Mouse (Mus musculus) fat pad, adult 2 months (tissue): ENCODE data around the gene Olfr470.
"Not testable (repeated sequence)": the region's sequence is repeated elsewhere in the genome, so short reads cannot be mapped to it uniquely, and the experiment has no call there.

Experiments
- DNase-seq: peaks from one replicate; pipeline ENCODE4 v3.0.0-alpha.2; 2011; ENCODE audit warnings: low read depth, low spot score; ENCODE audit errors: extremely low read depth

Gene Olfr470

DNA sequence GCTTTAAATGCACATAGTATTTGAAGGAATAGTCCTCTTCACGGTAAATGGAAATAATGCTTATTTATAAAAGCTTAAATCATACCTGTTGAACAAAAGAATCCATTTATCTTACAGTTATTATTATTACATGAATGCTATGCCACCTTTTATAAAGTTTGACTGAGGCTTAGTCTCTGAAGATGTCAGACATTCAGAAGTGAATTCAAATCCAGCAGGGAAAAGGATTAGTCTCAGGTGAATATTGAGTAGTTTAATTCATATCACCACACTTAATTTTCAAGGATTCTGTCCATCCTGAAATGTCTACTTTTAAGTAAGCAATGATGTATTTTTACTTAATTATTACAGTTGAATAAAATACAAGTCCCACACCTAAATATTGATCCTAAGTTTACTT lies at the start of gene Olfr470:
Olfr470 (minus strand) TSS at position 101 of the 400 bp plus-strand sequence.
- DNase-seq = not testable (repeated sequence)

DNA sequence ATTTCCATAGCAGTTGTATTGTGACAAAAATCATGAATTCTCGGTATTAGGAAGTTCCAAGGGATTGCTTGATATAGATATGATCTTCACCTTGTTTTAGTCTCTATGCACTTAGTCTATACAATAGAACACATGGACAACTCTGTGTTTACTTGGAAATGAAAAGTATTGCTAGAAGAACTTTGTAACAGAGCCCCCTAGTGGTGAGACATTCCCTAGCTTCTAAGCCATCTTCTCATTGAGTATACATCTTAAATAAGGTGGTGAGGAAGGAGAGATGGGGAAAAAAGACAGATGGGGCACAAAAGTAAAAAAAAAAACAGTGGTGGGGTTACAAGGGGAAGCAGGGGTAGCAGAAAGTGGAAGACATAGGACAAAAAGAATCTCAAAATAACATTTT lies 5.6 kb downstream of the Olfr470 start:
- no peak for DNase-seq

- DNase-seq = not testable (repeated sequence)
Measured at GRCm38 (mm10) chr7:107825441-107825840, 21.8 kb downstream of the Olfr470 start, which contains the start of gene Olfr469. Olfr469 (minus strand) TSS chr7:107825541.

GRCm38 (mm10) chr7:107823867-107824266 lies 23.4 kb downstream of the Olfr470 start:
- not testable (repeated sequence) for DNase-seq

- no peak for DNase-seq
Measured at GRCm38 (mm10) chr7:107819442-107819841, 27.8 kb downstream of the Olfr470 start.

DNA sequence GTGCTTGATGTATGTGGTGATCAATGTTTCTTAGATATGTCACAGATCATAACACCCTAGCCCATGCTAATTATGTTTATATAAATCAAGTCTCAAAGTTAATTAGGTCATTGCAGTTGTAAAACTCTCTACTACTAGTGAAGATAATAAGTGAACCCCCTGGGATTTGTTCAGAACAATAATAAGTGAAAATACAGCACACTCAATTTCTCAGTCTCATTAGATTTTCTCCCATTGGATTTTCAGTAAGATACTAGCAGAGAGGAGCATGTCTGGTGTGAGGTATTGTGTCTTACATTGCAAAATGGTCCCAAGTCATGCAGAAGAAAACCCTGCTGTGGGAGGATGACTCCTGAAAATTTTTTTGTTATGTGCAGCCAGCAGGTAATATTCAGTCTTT lies 35.3 kb downstream of the Olfr470 start, which contains the start of gene Olfr467:
Olfr467 (plus strand) TSS at position 301 of the 400 bp plus-strand sequence.
- DNase-seq = no peak

DNA sequence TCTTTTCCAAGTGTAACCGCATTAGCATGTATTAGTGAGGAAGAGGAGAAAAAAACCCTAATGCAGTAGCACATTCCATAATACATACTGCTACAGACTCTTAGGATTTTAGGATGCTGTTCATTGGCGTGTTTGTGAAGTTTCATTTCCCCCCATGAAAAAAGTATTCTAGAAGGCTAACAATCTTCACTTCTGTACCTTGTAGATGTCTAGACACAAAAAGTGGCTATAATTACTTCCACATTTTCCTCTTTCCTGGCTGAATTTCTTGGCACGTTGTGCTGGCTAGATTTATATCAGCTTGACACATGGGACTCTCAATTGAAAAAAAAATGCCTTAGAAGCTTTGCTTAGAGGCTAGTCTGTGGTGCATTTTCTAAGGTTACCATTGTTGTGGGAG lies 45.2 kb downstream of the Olfr470 start:
- DNase-seq = no peak

- no peak for DNase-seq
Measured at GRCm38 (mm10) chr7:107801108-107801507, 46.2 kb downstream of the Olfr470 start, which contains the start of gene Ovch2. Ovch2 (minus strand) TSS chr7:107801208.

DNA sequence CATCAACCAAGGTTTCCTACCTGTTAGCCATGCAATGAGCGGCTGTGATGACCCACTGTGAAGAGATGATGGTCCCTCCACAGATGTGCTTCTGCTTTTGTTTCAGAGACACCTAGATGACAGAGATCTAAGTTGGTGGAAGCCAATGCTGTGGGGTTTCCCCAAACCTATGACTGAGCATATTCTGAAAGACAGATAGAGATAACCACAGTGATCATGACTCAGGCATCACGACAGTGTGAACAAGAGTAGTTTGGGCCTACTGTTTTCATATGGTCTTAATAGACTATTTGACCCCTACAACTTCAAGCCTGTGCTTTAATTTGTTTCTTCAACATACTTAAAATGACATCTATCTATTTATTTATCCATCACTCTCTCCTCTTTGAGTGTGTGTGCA lies 50.8 kb downstream of the Olfr470 start:
- DNase-seq = no peak
